Mouse (Mus musculus) liver, embryonic 14.5 days (tissue): ENCODE results near the gene Ppp1r9b.

Experiments
- CTCF ChIP-seq: IDR thresholded peaks from 2 replicates; pipeline ENCODE4 v1.5.1; 2016; ENCODE audit warnings: antibody characterized with exemption, low read depth, control low read depth
- EP300 ChIP-seq: IDR thresholded peaks from 2 replicates; pipeline ENCODE4 v1.6.1; 2016; ENCODE audit warnings: antibody characterized with exemption, low read depth

DNA sequence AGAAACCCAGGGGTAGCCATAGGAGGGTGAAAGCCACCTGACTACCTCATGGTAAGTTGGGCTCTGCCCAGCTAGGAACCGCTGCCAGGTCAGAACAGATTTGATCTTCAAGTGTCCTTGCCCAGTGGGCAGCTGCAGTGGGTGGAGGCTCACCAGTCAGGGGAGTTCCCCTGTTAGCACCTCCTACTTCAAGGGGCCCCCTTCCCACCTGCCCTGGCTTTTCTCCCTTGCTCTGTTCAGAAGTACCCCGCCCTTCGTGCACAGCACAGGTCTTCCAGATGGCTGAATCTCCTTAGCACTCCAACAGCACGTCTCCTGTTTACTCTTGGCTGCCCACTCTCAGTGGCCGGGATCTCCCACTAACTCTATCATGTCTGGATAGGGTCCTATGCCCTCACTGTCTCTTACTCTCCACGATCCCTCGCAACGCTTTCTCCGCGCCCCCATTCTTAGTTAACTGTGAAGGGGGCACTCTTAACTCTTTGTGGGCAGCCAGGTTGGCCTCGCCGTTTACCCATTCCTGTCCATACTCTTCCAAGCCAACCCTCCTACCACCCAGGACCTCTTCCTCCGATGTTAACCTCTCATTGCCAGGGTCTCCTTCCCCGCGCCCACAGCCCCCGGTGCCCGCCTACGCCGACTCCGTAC is 49.8 kb downstream of the Ppp1r9b start:
- TF ChIP-seq EP300 (no peak), CTCF (no peak)
